Mouse (Mus musculus): ENCODE data around the gene Gm11992. TPM values are rescaled to one million over a fixed set of nuclear protein-coding genes. Genes with fewer than 3 reads are reported as not detected.

The Gm11992 gene
- polyA plus RNA-seq, 1 experiment = 1.1 TPM

- TF ChIP-seq CTCF (IDR thresholded peaks at IDR 0.05; ENCODE audit: borderline replicate concordance, insufficient read depth, low read depth, low read length) (no peak), POLR2A (IDR thresholded peaks at IDR 0.05; ENCODE audit: borderline replicate concordance, insufficient read depth, low read length) (no peak)
- 15% methylated on average over 10 of the region's 10 CpGs for WGBS
- Histone ChIP-seq H3K4me1 (ENCODE audit: control insufficient read depth, insufficient read depth, low read length) (no peaks in the 10 kb centered on the region), H3K27me3 (ENCODE audit: control insufficient read depth, insufficient read depth, low read length) (no peaks in the 10 kb centered on the region; the same call in 1 of the 2 replicates), H3K27ac (ENCODE audit: insufficient read depth, low read length) (no peak overlapping the region), H3K4me3 (replicated peaks; ENCODE audit: insufficient read depth, low read depth, low read length) (no peak overlapping the region)
- DNase-seq = no peak
Measured at GRCm38 (mm10) chr11:9116121-9116520, 67.7 kb downstream of the Gm11992 start.

GRCm38 (mm10) chr11:9116916-9117315, 68.5 kb downstream of the Gm11992 start:
- no peak overlapping the region for H3K27ac ChIP-seq (ENCODE audit: insufficient read depth, low read length)
- H3K27me3 ChIP-seq (ENCODE audit: control insufficient read depth, insufficient read depth, low read length) = no peaks in the 10 kb centered on the region; the same call in 1 of the 2 replicates
- WGBS = 29% methylated on average over 3 of the region's 3 CpGs
- no peak for DNase-seq
- TF ChIP-seq POLR2A (IDR thresholded peaks at IDR 0.05; ENCODE audit: borderline replicate concordance, insufficient read depth, low read length) = no peak
- TF ChIP-seq CTCF (IDR thresholded peaks at IDR 0.05; ENCODE audit: borderline replicate concordance, insufficient read depth, low read depth, low read length) = no peak
- no peak overlapping the region for H3K4me3 ChIP-seq (replicated peaks; ENCODE audit: insufficient read depth, low read depth, low read length)
- no peaks in the 10 kb centered on the region for H3K4me1 ChIP-seq (ENCODE audit: control insufficient read depth, insufficient read depth, low read length)

GRCm38 (mm10) chr11:9117358-9118049, 69.1 kb downstream of the Gm11992 start:
- Histone ChIP-seq H3K27me3 (ENCODE audit: control insufficient read depth, insufficient read depth, low read length) (no peaks in the 10 kb centered on the region; the same call in 1 of the 2 replicates), H3K4me1 (ENCODE audit: control insufficient read depth, insufficient read depth, low read length) (no peaks in the 10 kb centered on the region), H3K27ac (ENCODE audit: insufficient read depth, low read length) (no peak overlapping the region), H3K4me3 (replicated peaks; ENCODE audit: insufficient read depth, low read depth, low read length) (peak overlapping the region; percentile 45)
- 11% methylated on average over 13 of the region's 13 CpGs for WGBS
- TF ChIP-seq POLR2A (IDR thresholded peaks at IDR 0.05; ENCODE audit: borderline replicate concordance, insufficient read depth, low read length) (no peak), CTCF (IDR thresholded peaks at IDR 0.05; ENCODE audit: borderline replicate concordance, insufficient read depth, low read depth, low read length) (no peak)
- DNase-seq = peak; percentile 53 to 76

- Histone ChIP-seq H3K4me1 (ENCODE audit: control insufficient read depth, insufficient read depth, low read length) (no peaks in the 10 kb centered on the region), H3K27me3 (ENCODE audit: control insufficient read depth, insufficient read depth, low read length) (no peaks in the 10 kb centered on the region; the same call in 1 of the 2 replicates), H3K27ac (ENCODE audit: insufficient read depth, low read length) (no peak within 1 kb of the TSS), H3K4me3 (replicated peaks; ENCODE audit: insufficient read depth, low read depth, low read length) (peak within 1 kb of the TSS; percentile 45)
- no peak for DNase-seq
- TF ChIP-seq CTCF (IDR thresholded peaks at IDR 0.05; ENCODE audit: borderline replicate concordance, insufficient read depth, low read depth, low read length) (no peak), POLR2A (IDR thresholded peaks at IDR 0.05; ENCODE audit: borderline replicate concordance, insufficient read depth, low read length) (no peak)
- WGBS = 2% methylated on average over 7 of the region's 7 CpGs
Measured at GRCm38 (mm10) chr11:9118050-9118420, 69.6 kb downstream of the Gm11992 start, which contains the start of gene Upp1. Gene Upp1 (plus strand): TSS chr11:9118103.

- H3K27ac ChIP-seq (ENCODE audit: insufficient read depth, low read length) = no peak overlapping the region
- no peaks in the 10 kb centered on the region; the same call in 1 of the 2 replicates for H3K27me3 ChIP-seq (ENCODE audit: control insufficient read depth, insufficient read depth, low read length)
- no peaks in the 10 kb centered on the region for H3K4me1 ChIP-seq (ENCODE audit: control insufficient read depth, insufficient read depth, low read length)
- DNase-seq = peak; percentile 18 to 22
- TF ChIP-seq CTCF (IDR thresholded peaks at IDR 0.05; ENCODE audit: borderline replicate concordance, insufficient read depth, low read depth, low read length) (no peak), POLR2A (IDR thresholded peaks at IDR 0.05; ENCODE audit: borderline replicate concordance, insufficient read depth, low read length) (no peak)
- 2% methylated on average over 40 of the region's 40 CpGs for WGBS
- H3K4me3 ChIP-seq (replicated peaks; ENCODE audit: insufficient read depth, low read depth, low read length) = peak overlapping the region; percentile 45
Measured at GRCm38 (mm10) chr11:9118421-9119121, 70.2 kb downstream of the Gm11992 start.

Other genes with a start within 250 kb of the Gm11992 start
- gene Pkd1l1, start 75.3 kb upstream of the Gm11992 start, polyA plus RNA-seq (2012; rRNA removed) = 0.13 and 0.29 TPM in 2 replicates
- gene Hus1, start 37.4 kb upstream of the Gm11992 start, polyA plus RNA-seq (2012; rRNA removed) = 13.5 and 14.4 TPM in 2 replicates
- not detected in 2 replicates for gene Sun3, start 397 bp downstream of the Gm11992 start, polyA plus RNA-seq (2012; rRNA removed)
- gene Upp1, start 69.5 kb downstream of the Gm11992 start, polyA plus RNA-seq (2012; rRNA removed) = 1.3 and 2.5 TPM in 2 replicates
- gene Abca13, start 143.3 kb downstream of the Gm11992 start, polyA plus RNA-seq (2012; rRNA removed) = 0.03 TPM in 2 replicates

Measured in cerebellum, adult 2 months (tissue).